Mouse (Mus musculus) frontal cortex, adult (tissue): ENCODE measurements around the gene Tmem150b.

Experiments used
- ATAC-seq: cut with Nextera tagmentation; 2 replicates; pipeline ENCODE4 v1.9.2; 2017; ENCODE audit warnings: mild to moderate bottlenecking, moderate library complexity, mixed read lengths; ENCODE audit not compliant: low TSS enrichment

Gene Tmem150b

GRCm38 (mm10) chr7:4731090-4731489 is 6.0 kb upstream of the Tmem150b start:
- ATAC-seq, result no peak

DNA sequence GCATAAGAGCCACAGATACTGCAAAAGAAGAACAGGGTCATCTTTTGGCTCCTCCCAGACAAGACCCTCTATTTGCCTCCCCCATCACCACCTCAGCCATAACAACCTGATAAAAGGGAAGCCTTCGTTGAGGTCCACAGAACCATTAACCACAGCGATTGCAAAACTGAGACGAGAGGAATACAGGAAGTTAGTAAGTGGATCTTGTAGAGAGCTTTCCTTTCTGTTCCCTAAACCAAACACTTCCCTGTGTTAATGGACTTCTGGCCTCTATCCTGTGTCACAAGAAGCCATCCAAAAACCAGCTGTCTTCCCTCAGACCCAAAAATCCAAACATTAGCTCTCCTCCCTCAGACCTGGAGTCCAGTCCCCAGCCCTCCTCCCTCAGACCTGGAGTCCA is 690 bp downstream of the Tmem150b start:
- ATAC-seq, result no peak

GRCm38 (mm10) chr7:4723508-4723907 is 1.5 kb downstream of the Tmem150b start:
- ATAC-seq, result peak; percentile 97

DNA sequence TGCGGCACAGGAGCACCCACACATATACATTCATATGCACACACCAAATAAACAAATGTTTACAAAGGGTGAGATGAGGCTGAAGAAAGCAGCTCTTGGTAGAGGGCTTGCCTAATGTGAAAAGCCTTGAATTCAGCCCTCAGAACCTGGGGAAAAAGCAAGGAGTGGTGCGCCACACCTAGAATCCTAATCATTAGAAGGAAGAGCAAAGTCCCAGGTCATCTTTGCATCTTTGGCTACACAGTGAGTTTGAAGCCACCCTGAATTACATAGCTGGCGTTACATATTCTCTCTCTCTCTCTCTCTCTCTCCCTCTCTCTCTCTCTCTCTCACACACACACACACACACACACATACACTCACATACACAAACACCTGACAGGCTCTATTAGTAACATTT is 5.8 kb downstream of the Tmem150b start:
- no peak for ATAC-seq

DNA sequence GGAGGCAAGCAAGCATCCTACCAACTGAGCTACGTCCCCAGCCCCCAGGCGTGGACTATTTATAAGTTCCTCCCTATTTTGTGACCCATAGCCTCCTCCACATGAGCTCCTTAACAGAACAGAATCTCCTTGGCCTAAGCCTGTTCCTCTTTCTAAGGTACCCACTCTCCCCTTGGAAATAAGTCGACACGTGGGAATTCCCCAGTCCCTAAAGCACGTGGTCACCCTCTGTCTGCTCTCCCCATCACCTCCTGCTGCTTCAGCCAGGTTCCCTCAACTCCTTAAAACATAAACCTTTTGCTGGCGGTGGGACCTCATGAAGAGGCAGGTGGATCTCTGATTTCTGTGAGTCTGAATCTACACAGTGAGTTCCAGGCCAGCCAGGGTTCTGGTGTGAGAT is 8.1 kb downstream of the Tmem150b start:
- ATAC-seq, result no peak

GRCm38 (mm10) chr7:4712594-4712993 is 12.5 kb downstream of the Tmem150b start:
- no peak for ATAC-seq

DNA sequence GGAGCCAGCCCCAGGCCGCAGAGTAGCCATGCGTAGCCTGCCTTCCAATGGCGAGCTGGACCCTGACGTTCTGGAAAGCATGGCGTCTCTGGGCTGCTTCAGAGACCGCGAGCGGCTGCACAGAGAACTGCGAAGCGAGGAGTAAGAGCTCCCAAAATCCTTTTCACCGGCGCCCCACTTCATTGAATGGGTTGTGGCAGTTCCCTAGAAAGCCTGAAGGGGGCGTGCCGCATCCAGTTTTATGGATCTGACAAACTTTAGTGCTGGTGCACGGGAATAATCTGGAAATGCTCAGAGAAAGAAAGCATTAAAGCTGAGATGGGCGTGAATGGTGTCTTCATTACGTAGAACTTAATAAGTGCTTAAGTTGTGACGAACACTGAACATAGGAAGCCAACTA is 20.0 kb downstream of the Tmem150b start:
- ATAC-seq, result peak; percentile 16; the same call in 1 of the 2 replicates

GRCm38 (mm10) chr7:4703195-4703594 is 21.9 kb downstream of the Tmem150b start:
- ATAC-seq, result no peak

DNA sequence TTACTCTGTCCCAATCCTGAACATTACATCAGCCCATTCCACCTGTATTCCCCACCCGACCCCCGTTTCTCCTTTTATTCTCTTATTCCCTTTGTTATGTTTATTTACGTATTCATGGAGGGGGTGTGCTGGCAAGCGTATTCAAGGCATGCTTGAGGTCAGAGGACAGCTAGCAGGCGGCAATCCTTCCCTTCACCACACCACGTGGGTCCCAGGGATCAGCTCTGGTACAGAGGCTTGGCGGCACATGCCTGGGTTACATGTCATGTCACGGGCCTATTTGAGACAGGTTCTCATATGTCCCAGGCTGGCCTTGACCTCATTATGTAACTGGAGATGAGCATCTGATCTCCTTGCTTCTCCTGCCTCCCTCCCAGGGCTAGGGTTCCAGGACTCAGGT is 22.7 kb downstream of the Tmem150b start:
- no peak for ATAC-seq

DNA sequence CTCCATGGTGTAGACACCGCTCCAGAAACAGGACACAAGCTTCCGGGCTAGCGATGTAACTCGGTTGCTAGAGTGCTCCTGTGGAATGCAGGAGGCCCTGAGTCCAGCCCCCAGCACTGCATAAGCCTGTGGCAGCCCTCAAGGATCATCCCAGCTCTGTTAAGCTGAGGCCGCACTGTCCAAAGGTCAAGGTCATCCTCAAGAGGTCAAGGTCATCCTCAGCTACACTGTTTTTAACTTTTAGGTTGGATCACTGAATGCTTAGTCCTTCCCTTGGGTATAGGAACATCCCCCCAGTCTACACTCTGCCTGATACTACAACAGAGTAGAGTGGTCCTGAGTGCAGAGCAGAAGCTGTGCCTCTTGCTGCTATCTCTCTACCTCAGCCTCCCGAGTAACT is 32.0 kb downstream of the Tmem150b start:
- ATAC-seq, result no peak

- ATAC-seq, result peak; percentile 54
Measured at GRCm38 (mm10) chr7:4690951-4691653, 33.9 kb downstream of the Tmem150b start.

DNA sequence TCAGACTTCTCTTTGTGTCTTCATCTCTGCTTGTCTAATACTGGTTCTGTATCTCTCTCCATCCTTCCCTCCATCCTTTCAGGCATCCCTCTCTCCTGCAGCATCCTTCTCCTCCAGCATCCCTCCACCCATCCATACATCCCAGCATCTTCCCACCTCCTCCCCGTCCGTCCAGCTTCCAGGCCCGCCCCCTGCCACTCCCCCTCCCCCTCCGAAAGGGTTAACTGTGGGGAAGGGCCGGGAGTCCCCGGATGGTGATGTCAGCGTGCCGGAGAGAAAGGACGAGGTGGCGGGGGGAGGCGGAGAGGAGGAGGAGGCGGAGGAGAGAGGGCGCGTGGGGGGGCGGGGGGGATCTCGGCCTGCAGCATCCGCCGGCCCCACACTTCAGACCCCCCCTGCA is 34.7 kb downstream of the Tmem150b start, which contains the start of gene Brsk1:
Brsk1 (plus strand) TSS at position 218 of the 400 bp plus-strand sequence.
- peak; percentile 64 for ATAC-seq

DNA sequence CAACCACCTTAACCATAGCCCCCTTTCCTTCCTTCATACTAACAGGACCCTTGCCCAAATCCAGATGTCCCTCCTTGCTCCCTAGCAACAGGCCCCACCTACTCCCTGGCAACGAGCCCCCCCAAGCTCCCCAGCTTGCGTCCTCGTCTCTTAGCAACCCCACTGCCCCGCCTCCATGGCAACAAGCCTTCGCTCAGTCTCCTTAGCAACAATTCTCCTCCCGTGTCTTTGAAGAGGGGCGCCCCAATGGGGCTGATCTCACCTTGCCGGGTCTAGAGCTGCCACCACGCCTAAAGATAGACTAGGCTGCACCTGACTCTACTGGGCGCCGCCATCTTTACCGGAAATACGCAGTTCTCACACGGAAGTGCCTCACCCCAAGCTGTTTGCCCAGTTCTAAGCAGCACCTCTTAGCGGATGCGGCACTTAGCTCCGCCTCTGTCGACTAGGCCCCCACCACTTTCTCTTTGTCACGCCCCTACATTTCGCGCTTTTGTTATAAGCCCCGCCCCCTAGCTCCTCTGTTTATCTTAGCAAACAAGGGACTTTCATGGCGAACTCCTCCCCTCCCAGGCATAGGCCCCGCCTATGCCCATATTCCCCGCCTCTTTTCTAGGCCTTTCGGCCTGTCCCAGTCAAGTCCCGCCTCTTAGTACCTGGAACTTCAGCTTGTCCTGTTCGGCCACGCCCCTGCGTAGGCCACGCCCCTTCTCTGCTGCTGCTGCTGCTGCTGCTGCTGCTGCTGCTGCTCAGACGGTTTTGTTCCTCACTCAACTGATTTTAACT is 40.2 kb downstream of the Tmem150b start, which contains the start of gene Hspbp1:
Hspbp1 (minus strand) TSS at position 437 of the 786 bp plus-strand sequence.
- ATAC-seq, result peak; percentile 97

GRCm38 (mm10) chr7:4684203-4684602 is 40.8 kb downstream of the Tmem150b start:
- peak; percentile 5; the same call in 1 of the 2 replicates for ATAC-seq

GRCm38 (mm10) chr7:4683307-4683706 is 41.7 kb downstream of the Tmem150b start:
- no peak for ATAC-seq

GRCm38 (mm10) chr7:4675200-4675599 is 49.8 kb downstream of the Tmem150b start:
- no peak for ATAC-seq

- no peak for ATAC-seq
Measured at GRCm38 (mm10) chr7:4674114-4674731, 50.8 kb downstream of the Tmem150b start.

DNA sequence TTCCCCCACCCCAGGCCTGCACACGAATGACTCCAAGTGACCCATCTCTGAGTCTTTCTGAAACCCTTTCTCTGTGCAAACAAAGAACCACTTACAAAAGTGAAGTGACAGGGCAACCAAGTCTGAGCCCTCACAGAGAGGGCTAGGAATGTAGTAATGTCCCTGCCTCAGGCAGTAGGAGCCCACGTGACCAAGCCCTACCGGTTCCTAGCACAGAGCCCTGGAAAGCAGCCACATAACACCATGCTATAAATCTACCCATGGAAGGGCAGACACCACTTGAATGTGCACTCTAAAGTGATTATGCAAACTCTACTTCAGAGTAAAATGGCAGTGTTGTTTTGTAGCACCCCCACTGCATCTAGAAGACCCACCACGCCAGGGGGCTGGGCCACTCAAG is 53.1 kb downstream of the Tmem150b start:
- no peak for ATAC-seq

- ATAC-seq, result no peak
Measured at GRCm38 (mm10) chr7:4670655-4671255, 54.3 kb downstream of the Tmem150b start.

DNA sequence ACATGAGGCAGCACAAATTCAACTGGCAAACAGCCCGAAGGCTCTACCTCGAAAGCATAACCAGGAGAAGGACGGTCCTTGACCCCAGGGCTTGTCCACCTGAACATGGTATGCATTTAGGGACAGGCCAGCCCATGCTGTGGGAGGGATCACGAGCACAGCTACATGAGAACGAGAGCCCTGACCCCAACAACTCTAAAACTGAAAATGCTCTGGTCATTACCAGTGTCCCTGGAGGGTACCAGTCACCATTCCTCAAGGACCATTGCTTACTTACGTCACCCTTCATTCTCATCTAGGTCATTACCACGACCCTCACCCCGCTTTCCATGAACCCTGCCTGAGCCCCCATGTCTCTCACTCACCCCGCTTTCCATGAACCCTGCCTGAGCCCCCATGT is 55.9 kb downstream of the Tmem150b start:
- ATAC-seq, result no peak

- no peak for ATAC-seq
Measured at GRCm38 (mm10) chr7:4668506-4668905, 56.5 kb downstream of the Tmem150b start.

DNA sequence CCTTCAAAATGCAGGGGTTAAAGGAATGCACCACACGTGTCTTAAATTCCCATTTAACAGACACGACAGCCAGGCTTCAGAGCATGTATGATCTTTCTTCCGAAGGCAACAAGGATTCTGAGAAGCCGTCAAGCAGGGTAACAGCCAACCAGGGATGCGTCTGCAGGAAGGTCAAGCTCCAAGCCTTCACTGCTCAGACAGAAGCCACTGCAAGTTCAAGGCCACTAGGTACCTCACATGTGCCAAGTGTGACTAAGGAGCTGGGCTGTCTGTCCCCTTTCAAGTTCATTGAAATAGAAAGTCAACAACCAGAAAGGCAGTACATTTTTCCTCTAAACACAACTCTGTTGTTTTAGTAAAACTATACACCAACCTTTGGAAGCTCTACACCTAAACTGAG is 58.2 kb downstream of the Tmem150b start:
- ATAC-seq, result no peak
